8 mouse cellular contexts compared by ENCODE assay signal in the genomic region with DNA sequence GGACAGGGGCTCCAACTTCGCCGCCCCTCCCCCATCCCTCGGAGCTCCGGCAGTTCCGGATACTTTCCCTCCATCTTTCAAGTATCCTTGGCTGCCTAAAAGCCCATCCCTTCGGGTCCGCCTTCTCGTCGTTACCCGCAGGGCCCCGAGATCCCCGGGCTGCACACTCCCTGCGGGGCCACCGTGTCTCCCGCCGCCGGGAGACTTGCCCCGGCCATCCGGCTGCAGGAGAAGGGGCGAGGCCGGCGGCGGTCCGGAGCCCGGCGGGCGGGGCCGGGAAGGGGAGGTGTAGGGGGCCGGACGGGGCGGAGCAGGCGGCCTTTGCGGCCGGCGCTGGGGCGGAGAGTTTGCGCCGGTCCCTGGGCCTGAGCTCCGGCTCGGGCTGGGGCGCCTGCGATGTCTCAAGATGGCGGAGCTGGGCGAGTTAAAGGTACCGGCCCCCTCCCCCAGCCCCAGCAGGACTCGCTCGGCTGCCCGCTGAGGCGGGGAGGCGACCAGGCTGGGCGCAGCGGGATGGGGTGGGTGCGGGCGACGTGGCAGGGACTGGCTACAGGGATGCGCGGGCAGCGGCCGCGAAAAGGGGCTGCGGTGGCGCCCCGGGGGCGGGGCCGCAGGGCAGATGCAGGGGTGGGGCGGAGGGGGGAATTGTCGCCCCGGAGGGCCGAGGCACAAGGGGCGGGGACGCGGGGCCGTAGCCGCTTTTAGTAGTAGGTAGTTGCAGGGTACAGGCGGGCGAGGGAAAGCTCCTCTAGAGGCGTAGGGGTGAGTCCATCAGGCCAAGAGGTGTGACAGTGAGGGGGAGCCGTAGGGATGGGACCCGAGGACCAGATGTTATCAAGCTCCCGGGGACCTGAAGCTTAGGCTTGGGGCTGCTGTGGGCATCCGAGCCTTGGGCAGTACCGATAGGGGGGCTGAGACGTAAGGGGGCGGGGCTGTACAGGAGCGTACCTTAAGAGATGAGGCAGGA. TPM values are rescaled to one million over a fixed set of nuclear protein-coding genes. Genes with fewer than 3 reads are reported as not detected.
DNase-seq lines count a peak whose midpoint lies in the region; ATAC-seq lines count a peak whose summit lies in the region.

No protein-coding gene starts in this region.

- peak overlapping the region; percentile 88 for H3K9ac ChIP-seq in hindbrain, embryonic 12.5 days

- peak overlapping the region; percentile 86 for H3K4me3 ChIP-seq in hindbrain, embryonic 12.5 days

- peak; percentile 93 for ATAC-seq in hindbrain, embryonic 12.5 days (ENCODE audit: low FRiP score)

- peak; percentile 95 for DNase-seq in NIH3T3 (ENCODE audit: low read depth)
- peak; percentile 91 to 94 for DNase-seq in cerebellum, postnatal 10 days
- peak; percentile 71 to 81 for DNase-seq in frontal cortex, postnatal 10 days (ENCODE audit: low spot score in 2 of 2)
- DNase-seq in layer of hippocampus, postnatal 14 days (ENCODE audit: low spot score in 2 of 2): peak; percentile 79 to 81
- DNase-seq in lung, postnatal 10 days: peak; percentile 95
- peak; percentile 84 for DNase-seq in ovary, postnatal 14 days (ENCODE audit: low spot score)
- DNase-seq in thymus, postnatal 10 days (ENCODE audit: low spot score in 2 of 2): peak; percentile 35 to 52

- peaks cover 25% of the 10 kb centered on the region for H3K36me3 ChIP-seq in hindbrain, embryonic 12.5 days

- H3K9me3 ChIP-seq in hindbrain, embryonic 12.5 days (replicated peaks): no peaks in the 10 kb centered on the region

- peak overlapping the region; percentile 69 for H3K4me2 ChIP-seq in hindbrain, embryonic 12.5 days (replicated peaks)

- peak overlapping the region; percentile 96 for H3K27ac ChIP-seq in hindbrain, embryonic 12.5 days

- H3K4me1 ChIP-seq in hindbrain, embryonic 12.5 days: peaks cover 25% of the 10 kb centered on the region

- no peaks in the 10 kb centered on the region for H3K27me3 ChIP-seq in hindbrain, embryonic 12.5 days

- under 1% methylated on average over 71 of the region's 85 CpGs for WGBS in hindbrain, embryonic 12.5 days

RNA-seq across cellular contexts. Expression of a gene that starts 0.9 kb away (rescaled TPM):
- polyA plus RNA-seq in hindbrain, embryonic 12.5 days (2016; fragmentation: Nextera tagmentation; extraction: Ambion mirVana): 48.2 and 55.0 TPM in 2 replicates
- total RNA-seq in layer of hippocampus, postnatal 14 days (2021): 10 to 100 TPM; 28.1 to 30.0 TPM

RNA-seq across cellular contexts. Expression of a gene that starts 11.3 kb away (rescaled TPM):
- polyA plus RNA-seq in hindbrain, embryonic 12.5 days (2016; fragmentation: Nextera tagmentation; extraction: Ambion mirVana): 10.9 and 13.9 TPM in 2 replicates
- total RNA-seq in layer of hippocampus, postnatal 14 days (2021): 10 to 100 TPM; 12.1 to 14.6 TPM

RNA-seq across cellular contexts. Expression of a gene that starts 27.1 kb away (rescaled TPM):
- polyA plus RNA-seq in hindbrain, embryonic 12.5 days (2016; fragmentation: Nextera tagmentation; extraction: Ambion mirVana): 0.57 and 0.58 TPM in 2 replicates
- total RNA-seq in layer of hippocampus, postnatal 14 days (2021): 1 to 10 TPM; 6.4 to 6.5 TPM

RNA-seq across cellular contexts. Expression of a gene that starts 30.4 kb away (rescaled TPM):
- 35.9 and 36.0 TPM in 2 replicates for polyA plus RNA-seq in hindbrain, embryonic 12.5 days (2016; fragmentation: Nextera tagmentation; extraction: Ambion mirVana)
- 10 to 100 TPM; 25.5 to 26.3 TPM for total RNA-seq in layer of hippocampus, postnatal 14 days (2021)

RNA-seq across cellular contexts. Expression of a gene that starts 30.4 kb away (rescaled TPM):
- 78.2 and 87.9 TPM in 2 replicates for polyA plus RNA-seq in hindbrain, embryonic 12.5 days (2016; fragmentation: Nextera tagmentation; extraction: Ambion mirVana)
- total RNA-seq in layer of hippocampus, postnatal 14 days (2021): 10 to 100 TPM; 59.6 to 60.9 TPM

Comparison
In these comparisons a context has a peak if more than half of its experiments do, and no peak if none do; other contexts are left out.
1. Peak in every context shown above with its lines: DNase-seq, ATAC-seq, H3K4me3 ChIP-seq and H3K27ac ChIP-seq.
2. DNase-seq: peak in every context shown above with its lines; median percentile 95 in NIH3T3; 95 in lung, postnatal 10 days; 92 in cerebellum, postnatal 10 days; 84 in ovary, postnatal 14 days; 80 in layer of hippocampus, postnatal 14 days; 76 in frontal cortex, postnatal 10 days; 44 in thymus, postnatal 10 days.